Mouse (Mus musculus): Measurements from ENCODE around the gene Mfsd4b1. TPM values are rescaled to one million over a fixed set of nuclear protein-coding genes. Genes with fewer than 3 reads are reported as not detected.

Gene Mfsd4b1
- not detected in 2 replicates for polyA plus RNA-seq (2011; ENCODE audit: insufficient read depth, insufficient read length, low read depth, missing spikeins)

DNA sequence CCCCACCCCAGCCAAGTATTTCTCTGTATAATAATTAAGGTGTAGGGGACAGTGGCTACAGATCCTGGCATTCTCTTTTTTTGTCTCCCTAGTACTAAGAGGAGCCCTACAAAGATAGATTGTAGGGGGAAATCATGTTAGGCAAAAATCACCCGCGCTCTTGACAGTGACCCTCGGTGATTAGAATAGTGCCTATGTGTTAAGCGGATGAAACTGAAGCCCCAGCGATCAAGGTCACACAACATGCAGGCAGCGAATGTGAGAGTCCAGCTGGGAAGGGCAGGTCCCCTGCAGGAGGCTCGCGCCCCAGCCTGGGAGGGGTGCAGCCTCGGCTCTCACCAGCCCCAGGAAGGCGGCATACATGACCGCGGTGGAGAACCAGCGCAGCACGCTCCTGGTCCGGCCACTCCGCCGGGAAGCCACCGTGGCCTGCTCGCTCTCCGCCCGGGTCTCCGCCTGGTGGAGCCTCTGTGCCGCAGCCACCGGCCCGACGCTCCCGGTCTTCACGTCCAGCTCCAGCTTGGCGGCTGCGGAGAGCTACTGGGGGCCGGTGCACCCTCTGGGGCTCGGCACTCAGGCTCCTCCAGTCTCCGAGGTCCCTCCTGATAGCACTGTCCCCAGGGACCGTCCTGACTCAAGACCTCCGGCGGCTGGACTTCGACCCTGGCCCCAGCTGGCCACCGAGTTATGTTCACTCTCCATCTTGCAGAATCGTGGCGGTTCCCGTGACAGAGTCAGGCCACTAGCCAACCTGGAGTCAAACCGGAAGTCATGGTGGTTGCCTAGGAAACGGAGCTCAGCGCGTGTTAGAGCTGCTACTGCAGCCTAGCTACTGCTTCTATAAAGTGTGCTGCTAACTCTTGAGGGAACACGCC, at the start of gene Mfsd4b1:
Mfsd4b1 (minus strand) TSS at position 715 of the 875 bp plus-strand sequence.
- Histone ChIP-seq H3K27ac (ENCODE audit: insufficient read depth, low read length) (no peak within 1 kb of the TSS), H3K4me3 (ENCODE audit: low read depth, low read length) (peak within 1 kb of the TSS; percentile 69), H3K9ac (ENCODE audit: low read depth, poor library complexity, severe bottlenecking) (peak within 1 kb of the TSS; percentile 32), H3K9me3 (replicated peaks; ENCODE audit: control insufficient read depth, insufficient read depth, low read length, poor library complexity, severe bottlenecking) (peaks cover 4% of the 10 kb centered on the region), H3K4me1 (ENCODE audit: control insufficient read depth, insufficient read depth, low read length) (no peaks in the 10 kb centered on the region), H3K36me3 (ENCODE audit: control insufficient read depth, insufficient read depth, low read length, poor library complexity, severe bottlenecking) (no peaks in the 10 kb centered on the region), H3K27me3 (ENCODE audit: control insufficient read depth, insufficient read depth, low read length, poor library complexity, severe bottlenecking) (no peaks in the 10 kb centered on the region; the same call in 1 of the 2 replicates)
- TF ChIP-seq EP300 (IDR thresholded peaks at IDR 0.05; ENCODE audit: insufficient read depth, low read depth, low read length) (no peak), POLR2A (IDR thresholded peaks at IDR 0.05; ENCODE audit: insufficient read depth, low read length) (no peak), CTCF (IDR thresholded peaks at IDR 0.05; ENCODE audit: low read depth, low read length) (no peak)

GRCm38 (mm10) chr10:40073608-40074007, 48.5 kb upstream of the Mfsd4b1 start:
- Histone ChIP-seq H3K9me3 (replicated peaks; ENCODE audit: control insufficient read depth, insufficient read depth, low read length, poor library complexity, severe bottlenecking) (no peaks in the 10 kb centered on the region), H3K4me1 (ENCODE audit: control insufficient read depth, insufficient read depth, low read length) (no peaks in the 10 kb centered on the region), H3K36me3 (ENCODE audit: control insufficient read depth, insufficient read depth, low read length, poor library complexity, severe bottlenecking) (no peaks in the 10 kb centered on the region), H3K4me3 (ENCODE audit: low read depth, low read length) (no peak overlapping the region), H3K9ac (ENCODE audit: low read depth, poor library complexity, severe bottlenecking) (no peak overlapping the region), H3K27me3 (ENCODE audit: control insufficient read depth, insufficient read depth, low read length, poor library complexity, severe bottlenecking) (no peaks in the 10 kb centered on the region), H3K27ac (ENCODE audit: insufficient read depth, low read length) (no peak overlapping the region)
- no peak for TF ChIP-seq POLR2A (IDR thresholded peaks at IDR 0.05; ENCODE audit: insufficient read depth, low read length)
- TF ChIP-seq CTCF (IDR thresholded peaks at IDR 0.05; ENCODE audit: low read depth, low read length): no peak
- TF ChIP-seq EP300 (IDR thresholded peaks at IDR 0.05; ENCODE audit: insufficient read depth, low read depth, low read length): no peak

GRCm38 (mm10) chr10:40070684-40071083, 45.6 kb upstream of the Mfsd4b1 start:
- Histone ChIP-seq H3K9ac (ENCODE audit: low read depth, poor library complexity, severe bottlenecking) (no peak overlapping the region), H3K9me3 (replicated peaks; ENCODE audit: control insufficient read depth, insufficient read depth, low read length, poor library complexity, severe bottlenecking) (no peaks in the 10 kb centered on the region), H3K4me3 (ENCODE audit: low read depth, low read length) (no peak overlapping the region), H3K36me3 (ENCODE audit: control insufficient read depth, insufficient read depth, low read length, poor library complexity, severe bottlenecking) (no peaks in the 10 kb centered on the region), H3K27ac (ENCODE audit: insufficient read depth, low read length) (no peak overlapping the region), H3K4me1 (ENCODE audit: control insufficient read depth, insufficient read depth, low read length) (no peaks in the 10 kb centered on the region), H3K27me3 (ENCODE audit: control insufficient read depth, insufficient read depth, low read length, poor library complexity, severe bottlenecking) (no peaks in the 10 kb centered on the region; the same call in 1 of the 2 replicates)
- TF ChIP-seq EP300 (IDR thresholded peaks at IDR 0.05; ENCODE audit: insufficient read depth, low read depth, low read length) (no peak), POLR2A (IDR thresholded peaks at IDR 0.05; ENCODE audit: insufficient read depth, low read length) (no peak), CTCF (IDR thresholded peaks at IDR 0.05; ENCODE audit: low read depth, low read length) (no peak)

DNA sequence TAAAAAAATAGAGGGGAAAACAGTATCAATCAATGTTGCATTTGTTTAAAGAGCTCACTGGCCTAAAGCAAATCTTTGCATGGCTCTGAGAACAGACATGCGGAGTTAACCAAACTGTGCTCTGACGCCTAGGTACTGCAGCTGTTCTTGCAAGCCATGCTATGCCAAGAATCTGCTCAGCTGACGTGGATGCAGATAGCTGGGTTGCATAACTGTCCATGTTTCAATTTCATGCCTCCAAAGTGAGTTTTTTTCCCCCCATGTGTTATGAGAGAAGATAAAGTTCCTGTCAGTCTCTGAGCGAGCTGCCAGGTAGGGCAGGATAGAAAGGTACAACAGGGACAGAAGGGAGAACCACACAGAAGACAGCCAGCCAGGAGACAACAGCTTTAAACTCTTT, 44.2 kb upstream of the Mfsd4b1 start:
- no peak overlapping the region for H3K9ac ChIP-seq (ENCODE audit: low read depth, poor library complexity, severe bottlenecking)
- no peaks in the 10 kb centered on the region for H3K36me3 ChIP-seq (ENCODE audit: control insufficient read depth, insufficient read depth, low read length, poor library complexity, severe bottlenecking)
- H3K27me3 ChIP-seq (ENCODE audit: control insufficient read depth, insufficient read depth, low read length, poor library complexity, severe bottlenecking): no peaks in the 10 kb centered on the region; the same call in 1 of the 2 replicates
- TF ChIP-seq CTCF (IDR thresholded peaks at IDR 0.05; ENCODE audit: low read depth, low read length) (no peak), EP300 (IDR thresholded peaks at IDR 0.05; ENCODE audit: insufficient read depth, low read depth, low read length) (no peak), POLR2A (IDR thresholded peaks at IDR 0.05; ENCODE audit: insufficient read depth, low read length) (no peak)
- H3K27ac ChIP-seq (ENCODE audit: insufficient read depth, low read length): no peak overlapping the region
- H3K4me1 ChIP-seq (ENCODE audit: control insufficient read depth, insufficient read depth, low read length): no peaks in the 10 kb centered on the region
- no peak overlapping the region for H3K4me3 ChIP-seq (ENCODE audit: low read depth, low read length)
- no peaks in the 10 kb centered on the region for H3K9me3 ChIP-seq (replicated peaks; ENCODE audit: control insufficient read depth, insufficient read depth, low read length, poor library complexity, severe bottlenecking)

GRCm38 (mm10) chr10:40068595-40068994, 43.5 kb upstream of the Mfsd4b1 start:
- no peak overlapping the region for H3K4me3 ChIP-seq (ENCODE audit: low read depth, low read length)
- H3K27ac ChIP-seq (ENCODE audit: insufficient read depth, low read length): no peak overlapping the region
- no peak overlapping the region for H3K9ac ChIP-seq (ENCODE audit: low read depth, poor library complexity, severe bottlenecking)
- H3K4me1 ChIP-seq (ENCODE audit: control insufficient read depth, insufficient read depth, low read length): no peaks in the 10 kb centered on the region
- no peaks in the 10 kb centered on the region for H3K36me3 ChIP-seq (ENCODE audit: control insufficient read depth, insufficient read depth, low read length, poor library complexity, severe bottlenecking)
- H3K9me3 ChIP-seq (replicated peaks; ENCODE audit: control insufficient read depth, insufficient read depth, low read length, poor library complexity, severe bottlenecking): no peaks in the 10 kb centered on the region
- TF ChIP-seq CTCF (IDR thresholded peaks at IDR 0.05; ENCODE audit: low read depth, low read length): no peak
- TF ChIP-seq EP300 (IDR thresholded peaks at IDR 0.05; ENCODE audit: insufficient read depth, low read depth, low read length): no peak
- no peak for TF ChIP-seq POLR2A (IDR thresholded peaks at IDR 0.05; ENCODE audit: insufficient read depth, low read length)
- H3K27me3 ChIP-seq (ENCODE audit: control insufficient read depth, insufficient read depth, low read length, poor library complexity, severe bottlenecking): no peaks in the 10 kb centered on the region; the same call in 1 of the 2 replicates

DNA sequence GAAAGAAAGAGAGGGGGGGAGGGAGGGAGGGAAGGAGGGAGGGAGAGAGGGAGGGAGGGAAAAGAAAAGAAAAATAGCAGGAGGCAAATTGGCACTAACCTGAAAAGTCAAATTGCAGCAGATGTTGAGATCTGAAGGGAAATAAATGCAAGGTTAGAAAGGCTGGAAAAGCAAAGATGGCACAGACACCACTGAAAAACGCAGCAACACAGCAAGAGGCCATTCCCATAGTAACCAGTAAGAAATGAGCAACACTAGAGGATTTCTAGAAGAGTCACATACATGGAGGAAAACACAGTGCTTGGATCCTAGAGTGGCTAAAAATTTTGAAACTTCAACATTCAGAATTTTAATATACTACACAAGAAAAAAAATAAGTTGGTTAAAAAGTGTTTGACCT, 42.5 kb upstream of the Mfsd4b1 start:
- Histone ChIP-seq H3K27me3 (ENCODE audit: control insufficient read depth, insufficient read depth, low read length, poor library complexity, severe bottlenecking) (no peaks in the 10 kb centered on the region; the same call in 1 of the 2 replicates), H3K36me3 (ENCODE audit: control insufficient read depth, insufficient read depth, low read length, poor library complexity, severe bottlenecking) (no peaks in the 10 kb centered on the region), H3K27ac (ENCODE audit: insufficient read depth, low read length) (no peak overlapping the region), H3K4me3 (ENCODE audit: low read depth, low read length) (no peak overlapping the region), H3K4me1 (ENCODE audit: control insufficient read depth, insufficient read depth, low read length) (no peaks in the 10 kb centered on the region), H3K9me3 (replicated peaks; ENCODE audit: control insufficient read depth, insufficient read depth, low read length, poor library complexity, severe bottlenecking) (no peaks in the 10 kb centered on the region), H3K9ac (ENCODE audit: low read depth, poor library complexity, severe bottlenecking) (no peak overlapping the region)
- TF ChIP-seq CTCF (IDR thresholded peaks at IDR 0.05; ENCODE audit: low read depth, low read length) (no peak), POLR2A (IDR thresholded peaks at IDR 0.05; ENCODE audit: insufficient read depth, low read length) (no peak), EP300 (IDR thresholded peaks at IDR 0.05; ENCODE audit: insufficient read depth, low read depth, low read length) (no peak)

Data from ES-Bruce4 (cell line).